Mouse (Mus musculus): ENCODE results near the gene Blzf1. TPM values are rescaled to one million over a fixed set of nuclear protein-coding genes. Genes with fewer than 3 reads are reported as not detected.

Gene Blzf1
- total and polyA plus RNA-seq, 3 experiments, result 0.97 to 31.7 (median 23.4) TPM

- DNase-seq, result no peak
Measured at GRCm38 (mm10) chr1:164294071-164294470, 13.2 kb downstream of the Blzf1 start.

- no peak for DNase-seq
Measured at GRCm38 (mm10) chr1:164292040-164292439, 15.2 kb downstream of the Blzf1 start.

GRCm38 (mm10) chr1:164287406-164287805 lies 19.9 kb downstream of the Blzf1 start:
- no peak for DNase-seq

- no peak for DNase-seq
Measured at GRCm38 (mm10) chr1:164284007-164284406, 23.3 kb downstream of the Blzf1 start.

GRCm38 (mm10) chr1:164279332-164279731 lies 28.0 kb downstream of the Blzf1 start:
- no peak for DNase-seq

GRCm38 (mm10) chr1:164276552-164276951 lies 30.7 kb downstream of the Blzf1 start:
- DNase-seq, result no peak

GRCm38 (mm10) chr1:164275455-164275954 lies 31.8 kb downstream of the Blzf1 start, which contains the start of gene Ccdc181:
Ccdc181 (plus strand) TSS chr1:164275585.
- peak; percentile 96 for DNase-seq

- no peak for DNase-seq
Measured at GRCm38 (mm10) chr1:164273659-164274058, 33.6 kb downstream of the Blzf1 start.

- no peak for DNase-seq
Measured at GRCm38 (mm10) chr1:164270941-164271340, 36.3 kb downstream of the Blzf1 start.

GRCm38 (mm10) chr1:164261553-164261952 lies 45.7 kb downstream of the Blzf1 start:
- peak; percentile 85 for DNase-seq

- no peak for DNase-seq
Measured at GRCm38 (mm10) chr1:164260171-164261028, 46.9 kb downstream of the Blzf1 start.

- DNase-seq, result peak; percentile 55
Measured at GRCm38 (mm10) chr1:164254836-164255235, 52.5 kb downstream of the Blzf1 start.

- DNase-seq, result no peak
Measured at GRCm38 (mm10) chr1:164252551-164252950, 54.7 kb downstream of the Blzf1 start.

GRCm38 (mm10) chr1:164251438-164251837 lies 55.9 kb downstream of the Blzf1 start:
- DNase-seq, result no peak

GRCm38 (mm10) chr1:164250391-164251150 lies 56.7 kb downstream of the Blzf1 start:
- peak; percentile 45 for DNase-seq

GRCm38 (mm10) chr1:164249332-164249711 lies 58.0 kb downstream of the Blzf1 start:
- no peak for DNase-seq

- peak; percentile 98 for DNase-seq
Measured at GRCm38 (mm10) chr1:164248465-164249331, 58.6 kb downstream of the Blzf1 start, which contains the start of gene Slc19a2. Slc19a2 (plus strand) TSS chr1:164249046.

GRCm38 (mm10) chr1:164247971-164248370 lies 59.3 kb downstream of the Blzf1 start:
- peak; percentile 55 for DNase-seq

GRCm38 (mm10) chr1:164247442-164247841 lies 59.8 kb downstream of the Blzf1 start:
- DNase-seq, result peak; percentile 44

GRCm38 (mm10) chr1:164242809-164243208 lies 64.5 kb downstream of the Blzf1 start:
- peak; percentile 61 for DNase-seq

- DNase-seq, result no peak
Measured at GRCm38 (mm10) chr1:164241494-164241893, 65.8 kb downstream of the Blzf1 start.
